9 mouse cellular contexts compared by ENCODE assay signal in the genomic region with DNA sequence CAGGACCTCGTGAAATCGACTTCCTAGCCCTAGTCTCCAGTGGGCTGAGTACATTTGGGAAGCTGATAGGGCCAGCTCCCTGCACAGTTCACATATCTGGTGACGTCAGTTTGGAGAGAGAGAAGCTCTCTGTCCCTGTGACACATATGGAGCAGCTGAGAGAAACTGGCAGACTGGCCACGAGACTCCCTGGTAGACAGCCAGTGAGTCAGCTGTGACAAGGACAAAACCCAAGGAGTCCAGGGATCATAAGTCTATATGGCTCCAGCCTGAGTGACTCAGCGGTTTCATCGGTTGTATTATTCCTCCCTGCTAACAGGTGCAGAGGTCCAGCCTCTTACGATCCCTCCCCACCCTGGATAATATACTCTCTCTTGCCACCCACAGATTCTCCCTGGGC. TPM values are rescaled to one million over a fixed set of nuclear protein-coding genes. Genes with fewer than 3 reads are reported as not detected.
DNase-seq lines count a peak whose midpoint lies in the region; ATAC-seq and TF ChIP-seq lines count a peak whose summit lies in the region.
"Had no signal": no experiment of that assay in that cellular context is flagged by ENCODE, and none has a peak within 500 bp of the region (broad histone marks: within the 10 kb centered on the region; RNA-seq: fewer than 3 reads in every experiment).

No protein-coding gene starts in this region.

- no peak overlapping the region for H3K9ac ChIP-seq in heart, embryonic 11.5 days (ENCODE audit: low read depth, low read length)
- no peak overlapping the region for H3K9ac ChIP-seq in forebrain, embryonic 15.5 days (replicated peaks)

- H3K36me3 ChIP-seq in heart, embryonic 11.5 days (ENCODE audit: control insufficient read depth, insufficient read depth, low read length): no peaks in the 10 kb centered on the region
- H3K36me3 ChIP-seq in forebrain, embryonic 15.5 days: no peaks in the 10 kb centered on the region

- H3K27me3 ChIP-seq in heart, embryonic 11.5 days (ENCODE audit: control insufficient read depth, insufficient read depth, low read length): no peaks in the 10 kb centered on the region
- no peaks in the 10 kb centered on the region for H3K27me3 ChIP-seq in forebrain, embryonic 15.5 days

- no peaks in the 10 kb centered on the region for H3K4me1 ChIP-seq in heart, embryonic 11.5 days (ENCODE audit: control insufficient read depth, insufficient read depth, low read length)
- H3K4me1 ChIP-seq in bone marrow macrophage, adult 2 months (ENCODE audit: control insufficient read depth, insufficient read depth, low read length): peaks cover 41% of the 10 kb centered on the region
- no peaks in the 10 kb centered on the region for H3K4me1 ChIP-seq in forebrain, embryonic 15.5 days

- WGBS in heart, embryonic 11.5 days (ENCODE audit: insufficient replicate concordance): 69% methylated on average over 7 of the region's 7 CpGs
- 79% methylated on average over 7 of the region's 7 CpGs for WGBS in forebrain, embryonic 15.5 days

- ATAC-seq in heart, embryonic 11.5 days (replicated peaks; ENCODE audit: insufficient number of reproducible peaks, low FRiP score, low TSS enrichment): no peak
- ATAC-seq in forebrain, embryonic 15.5 days (replicated peaks): no peak
- no peak for ATAC-seq in cerebellum, adult (ENCODE audit: insufficient number of reproducible peaks, low FRiP score, low TSS enrichment)

- H3K4me2 ChIP-seq in heart, embryonic 11.5 days: no peak overlapping the region
- no peak overlapping the region for H3K4me2 ChIP-seq in forebrain, embryonic 15.5 days (replicated peaks)

- no peak for TF ChIP-seq CTCF in bone marrow macrophage, adult 2 months (IDR thresholded peaks at IDR 0.05; ENCODE audit: low read depth, low read length)

- H3K9me3 ChIP-seq in heart, embryonic 11.5 days (replicated peaks; ENCODE audit: control insufficient read depth, low read length): no peaks in the 10 kb centered on the region
- H3K9me3 ChIP-seq in forebrain, embryonic 15.5 days: no peaks in the 10 kb centered on the region

- no peak overlapping the region for H3K4me3 ChIP-seq in heart, embryonic 11.5 days (ENCODE audit: low read depth, low read length)
- H3K4me3 ChIP-seq in bone marrow macrophage, adult 2 months (ENCODE audit: insufficient read depth, low read length): no peak overlapping the region
- H3K4me3 ChIP-seq in forebrain, embryonic 15.5 days: no peak overlapping the region
- H3K4me3 ChIP-seq: erythroblast, embryonic 14.5 days had no signal

- peak; percentile 81 to 82 for DNase-seq in heart, adult 18-20 months
- DNase-seq in 416B (ENCODE audit: low read depth): peak; percentile 90
- peak; percentile 76 for DNase-seq in heart, postnatal 4 days
- DNase-seq in layer of hippocampus, postnatal 25 days (ENCODE audit: extremely low spot score in 1 of 2, low spot score in 1 of 2): no peak

- H3K27ac ChIP-seq in heart, embryonic 11.5 days (ENCODE audit: low read depth, low read length): no peak overlapping the region
- peak overlapping the region; percentile 41 for H3K27ac ChIP-seq in bone marrow macrophage, adult 2 months (ENCODE audit: insufficient read depth, low read depth, low read length)
- H3K27ac ChIP-seq in forebrain, embryonic 15.5 days (replicated peaks): no peak overlapping the region

- TF ChIP-seq POLR2A in bone marrow macrophage, adult 2 months (IDR thresholded peaks at IDR 0.05; ENCODE audit: borderline replicate concordance, low read depth, low read length): no peak

RNA-seq across cellular contexts. Expression of gene Cldn4, which starts 12.4 kb away (rescaled TPM):
- total RNA-seq in heart, adult 18-20 months (2021): under 1 TPM in 1 of 2 experiments, not detected in 1; 0.62 TPM
- polyA plus RNA-seq in heart, embryonic 11.5 days (2014; fragmentation: Nextera tagmentation; extraction: Ambion mirVana): 1.4 and 1.7 TPM in 2 replicates
- polyA plus RNA-seq in bone marrow macrophage, adult 2 months (2012; ENCODE audit: insufficient read depth, insufficient read length, missing spikeins): not detected in 2 replicates
- under 1 TPM in 1 of 2 experiments, not detected in 1; 0.14 TPM for total RNA-seq in heart, postnatal 4 days (2021)
- polyA plus RNA-seq in forebrain, embryonic 15.5 days (2015; fragmentation: Nextera tagmentation; extraction: Ambion mirVana): not detected in 2 replicates
- not detected for total RNA-seq in layer of hippocampus, postnatal 25 days (2021)
- polyA plus RNA-seq: erythroblast, embryonic 14.5 days had no signal

RNA-seq across cellular contexts. Expression of gene Cldn3, which starts 26.9 kb away (rescaled TPM):
- total RNA-seq in heart, adult 18-20 months (2021): 1 to 10 TPM in 1 of 2 experiments, under 1 TPM in 1; 0.20 to 1.8 TPM
- polyA plus RNA-seq in heart, embryonic 11.5 days (2014; fragmentation: Nextera tagmentation; extraction: Ambion mirVana): 1.2 and 1.5 TPM in 2 replicates
- not detected in 2 replicates for polyA plus RNA-seq in bone marrow macrophage, adult 2 months (2012; ENCODE audit: insufficient read depth, insufficient read length, missing spikeins)
- total RNA-seq in heart, postnatal 4 days (2021): under 1 TPM; 0.71 to 0.77 TPM
- 12.3 and 12.7 TPM in 2 replicates for polyA plus RNA-seq in forebrain, embryonic 15.5 days (2015; fragmentation: Nextera tagmentation; extraction: Ambion mirVana)
- total RNA-seq in layer of hippocampus, postnatal 25 days (2021): 1 to 10 TPM in 1 of 2 experiments, under 1 TPM in 1; 0.59 to 1.2 TPM

RNA-seq across cellular contexts. Expression of gene Mettl27, which starts 26.9 kb away (rescaled TPM):
- total RNA-seq in heart, adult 18-20 months (2021): 1 to 10 TPM; 5.7 to 7.2 TPM
- polyA plus RNA-seq in heart, embryonic 11.5 days (2014; fragmentation: Nextera tagmentation; extraction: Ambion mirVana): 10.3 and 11.1 TPM in 2 replicates
- polyA plus RNA-seq in bone marrow macrophage, adult 2 months (2012; ENCODE audit: insufficient read depth, insufficient read length, missing spikeins): 7.0 and 8.4 TPM in 2 replicates
- total RNA-seq in heart, postnatal 4 days (2021): 1 to 10 TPM; 6.2 to 7.1 TPM
- 8.8 and 10.1 TPM in 2 replicates for polyA plus RNA-seq in forebrain, embryonic 15.5 days (2015; fragmentation: Nextera tagmentation; extraction: Ambion mirVana)
- total RNA-seq in layer of hippocampus, postnatal 25 days (2021): 1 to 10 TPM; 9.2 to 9.3 TPM

RNA-seq across cellular contexts. Expression of gene Cldn13, which starts 43.8 kb away (rescaled TPM):
- not detected for total RNA-seq in heart, adult 18-20 months (2021)
- polyA plus RNA-seq in heart, embryonic 11.5 days (2014; fragmentation: Nextera tagmentation; extraction: Ambion mirVana): 15.0 and 17.1 TPM in 2 replicates
- not detected in 2 replicates for polyA plus RNA-seq in bone marrow macrophage, adult 2 months (2012; ENCODE audit: insufficient read depth, insufficient read length, missing spikeins)
- not detected for total RNA-seq in heart, postnatal 4 days (2021)
- polyA plus RNA-seq in forebrain, embryonic 15.5 days (2015; fragmentation: Nextera tagmentation; extraction: Ambion mirVana): not detected in 2 replicates
- total RNA-seq in layer of hippocampus, postnatal 25 days (2021): not detected

RNA-seq across cellular contexts. Expression of gene Abhd11, which starts 49.8 kb away (rescaled TPM):
- 10 to 100 TPM; 67.1 to 69.4 TPM for total RNA-seq in heart, adult 18-20 months (2021)
- polyA plus RNA-seq in heart, embryonic 11.5 days (2014; fragmentation: Nextera tagmentation; extraction: Ambion mirVana): 58.2 and 59.9 TPM in 2 replicates
- 12.2 and 13.0 TPM in 2 replicates for polyA plus RNA-seq in bone marrow macrophage, adult 2 months (2012; ENCODE audit: insufficient read depth, insufficient read length, missing spikeins)
- total RNA-seq in heart, postnatal 4 days (2021): 10 to 100 TPM; 55.0 to 59.6 TPM
- 69.5 and 70.3 TPM in 2 replicates for polyA plus RNA-seq in forebrain, embryonic 15.5 days (2015; fragmentation: Nextera tagmentation; extraction: Ambion mirVana)
- 10 to 100 TPM; 32.0 to 33.4 TPM for total RNA-seq in layer of hippocampus, postnatal 25 days (2021)

Comparison
In these comparisons a context has a peak if more than half of its experiments do, and no peak if none do; other contexts are left out.
1. DNase-seq: peak in heart, adult 18-20 months (2 of 2), 416B (single experiment) and heart, postnatal 4 days (single experiment); none in layer of hippocampus, postnatal 25 days (0 of 2).